In the genomic region with DNA sequence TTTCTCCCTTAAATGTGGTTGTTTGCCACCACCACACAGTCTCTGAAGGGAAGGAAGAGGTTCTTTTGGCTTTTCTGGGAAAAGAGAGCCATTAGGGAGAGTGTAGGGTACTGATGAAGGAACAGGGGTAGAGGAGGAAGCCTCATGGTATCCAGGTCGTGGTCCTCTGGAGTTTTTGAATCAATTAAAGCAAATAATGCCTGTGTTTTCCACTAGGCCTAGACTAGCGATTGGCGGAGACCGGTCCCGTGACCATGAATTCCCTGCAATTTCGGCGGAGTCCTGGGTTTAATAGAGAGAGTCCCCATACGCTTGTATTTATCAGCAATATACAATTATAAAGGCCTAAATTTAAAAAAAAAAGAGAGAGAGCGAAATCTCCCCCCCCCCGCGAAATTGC, we compare ENCODE assay signal across 9 mouse cellular contexts. TPM values are rescaled to one million over a fixed set of nuclear protein-coding genes. Genes with fewer than 3 reads are reported as not detected.
DNase-seq lines count a peak whose midpoint lies in the region; ATAC-seq and TF ChIP-seq lines count a peak whose summit lies in the region.
"Had no signal": no experiment of that assay in that cellular context is flagged by ENCODE, and none has a peak within 500 bp of the region (broad histone marks: within the 10 kb centered on the region; RNA-seq: fewer than 3 reads in every experiment).

No protein-coding gene starts in this region.

- no peaks in the 10 kb centered on the region for H3K9me3 ChIP-seq in heart, embryonic 14.5 days (ENCODE audit: control insufficient read depth, low read length)
- no peaks in the 10 kb centered on the region for H3K9me3 ChIP-seq in embryonic facial prominence, embryonic 10.5 days
- no peaks in the 10 kb centered on the region for H3K9me3 ChIP-seq in kidney, embryonic 14.5 days (ENCODE audit: control insufficient read depth, low read length)
- no peaks in the 10 kb centered on the region for H3K9me3 ChIP-seq in neural tube, embryonic 14.5 days (ENCODE audit: control insufficient read depth, low read length)
- H3K9me3 ChIP-seq: megakaryocyte, embryonic 14.5 days had no signal

- H3K4me3 ChIP-seq in heart, embryonic 14.5 days (ENCODE audit: control insufficient read depth in 1 of 2, insufficient read depth in 1 of 2, low read depth in 1 of 2, low read length in 2 of 2): peak overlapping the region in 1 of 2 experiments; percentile 40; a peak in 2 of 4 replicates
- H3K4me3 ChIP-seq in embryonic facial prominence, embryonic 10.5 days: peak overlapping the region; percentile 59
- H3K4me3 ChIP-seq in kidney, embryonic 14.5 days (ENCODE audit: low read length): peak overlapping the region; percentile 94
- peak overlapping the region; percentile 91 for H3K4me3 ChIP-seq in neural tube, embryonic 14.5 days (ENCODE audit: low read depth, low read length)
- no peak overlapping the region for H3K4me3 ChIP-seq in layer of hippocampus, adult 2 months

- no peak for ATAC-seq in heart, embryonic 14.5 days (ENCODE audit: insufficient number of reproducible peaks, insufficient read depth, low FRiP score, low read depth)
- ATAC-seq in kidney, embryonic 14.5 days (ENCODE audit: low FRiP score, low TSS enrichment): no peak
- ATAC-seq in neural tube, embryonic 14.5 days (ENCODE audit: low read depth): peak; percentile 47; the same call in 1 of the 2 replicates

- H3K36me3 ChIP-seq in heart, embryonic 14.5 days (ENCODE audit: control insufficient read depth, insufficient read depth, low read length): no peaks in the 10 kb centered on the region
- no peaks in the 10 kb centered on the region for H3K36me3 ChIP-seq in embryonic facial prominence, embryonic 10.5 days (replicated peaks)
- peaks cover 16% of the 10 kb centered on the region; the same call in 1 of the 2 replicates for H3K36me3 ChIP-seq in kidney, embryonic 14.5 days (ENCODE audit: control insufficient read depth, insufficient read depth, low read length)
- H3K36me3 ChIP-seq in neural tube, embryonic 14.5 days (ENCODE audit: control insufficient read depth, insufficient read depth, low read length): peaks cover 6% of the 10 kb centered on the region

- 28% methylated on average over 11 of the region's 11 CpGs for WGBS in heart, embryonic 14.5 days
- 2% methylated on average over 11 of the region's 11 CpGs for WGBS in embryonic facial prominence, embryonic 10.5 days
- WGBS in kidney, embryonic 14.5 days: 4% methylated on average over 11 of the region's 11 CpGs
- 2% methylated on average over 11 of the region's 11 CpGs for WGBS in neural tube, embryonic 14.5 days

- peaks cover 91% of the 10 kb centered on the region for H3K27me3 ChIP-seq in heart, embryonic 14.5 days (ENCODE audit: control insufficient read depth, insufficient read depth, low read length)
- H3K27me3 ChIP-seq in embryonic facial prominence, embryonic 10.5 days (replicated peaks; ENCODE audit: low read depth, poor library complexity, severe bottlenecking): peaks cover 100% of the 10 kb centered on the region
- H3K27me3 ChIP-seq in kidney, embryonic 14.5 days (ENCODE audit: control insufficient read depth, insufficient read depth, low read length): no peaks in the 10 kb centered on the region
- no peaks in the 10 kb centered on the region for H3K27me3 ChIP-seq in neural tube, embryonic 14.5 days (ENCODE audit: control insufficient read depth, insufficient read depth, low read length)

- TF ChIP-seq CTCF in layer of hippocampus, adult 2 months (conservative IDR thresholded peaks at IDR 0.05): no peak

- peak overlapping the region in 1 of 2 experiments; percentile 65; a peak in 1 of 4 replicates for H3K27ac ChIP-seq in heart, embryonic 14.5 days (replicated peaks in 1 of 2; ENCODE audit: control insufficient read depth in 1 of 2, insufficient read depth in 1 of 2, low read depth in 2 of 2, low read length in 2 of 2)
- H3K27ac ChIP-seq in embryonic facial prominence, embryonic 10.5 days (replicated peaks): peak overlapping the region; percentile 86
- H3K27ac ChIP-seq in kidney, embryonic 14.5 days (ENCODE audit: low read depth, low read length): peak overlapping the region; percentile 99
- peak overlapping the region; percentile 100 for H3K27ac ChIP-seq in neural tube, embryonic 14.5 days (ENCODE audit: low read depth, low read length)
- H3K27ac ChIP-seq in layer of hippocampus, adult 2 months: no peak overlapping the region

- peak overlapping the region; percentile 63 for H3K4me2 ChIP-seq in heart, embryonic 14.5 days (ENCODE audit: low read length)
- peak overlapping the region; percentile 91 for H3K4me2 ChIP-seq in kidney, embryonic 14.5 days (replicated peaks; ENCODE audit: low read depth, low read length)
- H3K4me2 ChIP-seq in neural tube, embryonic 14.5 days (ENCODE audit: low read depth, low read length): peak overlapping the region; percentile 97

- peaks cover 0 to 3% of the 10 kb centered on the region in 2 experiments; a peak in 2 of 4 replicates for H3K4me1 ChIP-seq in heart, embryonic 14.5 days (ENCODE audit: control insufficient read depth in 2 of 2, insufficient read depth in 2 of 2, low read length in 2 of 2)
- H3K4me1 ChIP-seq in embryonic facial prominence, embryonic 10.5 days: peaks cover 19% of the 10 kb centered on the region
- peaks cover 51% of the 10 kb centered on the region for H3K4me1 ChIP-seq in kidney, embryonic 14.5 days (ENCODE audit: control insufficient read depth, insufficient read depth, low read length)
- H3K4me1 ChIP-seq in neural tube, embryonic 14.5 days (ENCODE audit: control insufficient read depth, insufficient read depth, low read length): peaks cover 51% of the 10 kb centered on the region

- no peak for DNase-seq in heart, postnatal 36 days
- DNase-seq in embryonic facial prominence, embryonic 10.5 days (ENCODE audit: low spot score): peak; percentile 59
- DNase-seq in left cerebral cortex, postnatal 10 days (ENCODE audit: extremely low spot score in 1 of 2, low spot score in 2 of 2): no peak
- DNase-seq in layer of hippocampus, adult 2 months (ENCODE audit: low spot score in 2 of 2): no peak
- no peak for DNase-seq in cerebellum, adult 18-20 months

- peak overlapping the region; percentile 62 for H3K9ac ChIP-seq in heart, embryonic 14.5 days (ENCODE audit: low read length)
- peak overlapping the region; percentile 100 for H3K9ac ChIP-seq in kidney, embryonic 14.5 days (ENCODE audit: low read depth, low read length)
- peak overlapping the region; percentile 100 for H3K9ac ChIP-seq in neural tube, embryonic 14.5 days (replicated peaks; ENCODE audit: low read depth, low read length)

- intact Hi-C loops in heart, postnatal 36 days (cut with DNase I): no loop called here
- intact Hi-C loops in left cerebral cortex, postnatal 10 days (cut with DNase I): loop anchor here (5.0 to 10.0 kb wide), 2 partner anchors 59 to 177 kb away; a partner anchor contains a TSS

RNA-seq across cellular contexts. Expression of a gene that starts 1.0 kb away (rescaled TPM):
- 2.0 and 2.9 TPM in 2 replicates for polyA plus RNA-seq in heart, embryonic 14.5 days (2014; fragmentation: Nextera tagmentation; extraction: Ambion mirVana)
- total RNA-seq in heart, postnatal 36 days (2021): 1 to 10 TPM in 1 of 2 experiments, under 1 TPM in 1; 0.51 to 1.1 TPM
- polyA plus RNA-seq in embryonic facial prominence, embryonic 10.5 days (2016; fragmentation: Nextera tagmentation; extraction: Ambion mirVana): 5.8 and 17.0 TPM in 2 replicates
- polyA plus RNA-seq in kidney, embryonic 14.5 days (2014; fragmentation: Nextera tagmentation; extraction: Ambion mirVana): 49.9 and 67.2 TPM in 2 replicates
- polyA plus RNA-seq in neural tube, embryonic 14.5 days (2014; fragmentation: Nextera tagmentation; extraction: Ambion mirVana): 45.2 and 48.5 TPM in 2 replicates
- total RNA-seq in left cerebral cortex, postnatal 10 days (2021): not detected
- not detected for total RNA-seq in layer of hippocampus, adult 2 months (2021)

RNA-seq across cellular contexts. Expression of a gene that starts 14.2 kb away (rescaled TPM):
- polyA plus RNA-seq in heart, embryonic 14.5 days (2014; fragmentation: Nextera tagmentation; extraction: Ambion mirVana): 0.09 TPM in 1 of 2 replicates, not detected in the other
- total RNA-seq in heart, postnatal 36 days (2021): not detected
- polyA plus RNA-seq in embryonic facial prominence, embryonic 10.5 days (2016; fragmentation: Nextera tagmentation; extraction: Ambion mirVana): 1.2 and 7.1 TPM in 2 replicates
- polyA plus RNA-seq in kidney, embryonic 14.5 days (2014; fragmentation: Nextera tagmentation; extraction: Ambion mirVana): 0.27 and 0.37 TPM in 2 replicates
- 0.62 and 0.96 TPM in 2 replicates for polyA plus RNA-seq in neural tube, embryonic 14.5 days (2014; fragmentation: Nextera tagmentation; extraction: Ambion mirVana)
- not detected for total RNA-seq in left cerebral cortex, postnatal 10 days (2021)
- not detected for total RNA-seq in layer of hippocampus, adult 2 months (2021)

RNA-seq across cellular contexts. Expression of a gene that starts 28.2 kb away (rescaled TPM):
- 0.31 and 0.43 TPM in 2 replicates for polyA plus RNA-seq in heart, embryonic 14.5 days (2014; fragmentation: Nextera tagmentation; extraction: Ambion mirVana)
- under 1 TPM; 0.42 to 0.68 TPM for total RNA-seq in heart, postnatal 36 days (2021)
- 0.69 and 3.4 TPM in 2 replicates for polyA plus RNA-seq in embryonic facial prominence, embryonic 10.5 days (2016; fragmentation: Nextera tagmentation; extraction: Ambion mirVana)
- polyA plus RNA-seq in kidney, embryonic 14.5 days (2014; fragmentation: Nextera tagmentation; extraction: Ambion mirVana): 8.2 and 8.6 TPM in 2 replicates
- 13.5 and 13.9 TPM in 2 replicates for polyA plus RNA-seq in neural tube, embryonic 14.5 days (2014; fragmentation: Nextera tagmentation; extraction: Ambion mirVana)
- total RNA-seq in left cerebral cortex, postnatal 10 days (2021): not detected
- not detected for total RNA-seq in layer of hippocampus, adult 2 months (2021)

RNA-seq across cellular contexts. Expression of a gene that starts 33.2 kb away (rescaled TPM):
- polyA plus RNA-seq in heart, embryonic 14.5 days (2014; fragmentation: Nextera tagmentation; extraction: Ambion mirVana): 0.09 and 0.15 TPM in 2 replicates
- total RNA-seq in heart, postnatal 36 days (2021): under 1 TPM; 0.51 to 0.53 TPM
- 0.09 and 0.23 TPM in 2 replicates for polyA plus RNA-seq in embryonic facial prominence, embryonic 10.5 days (2016; fragmentation: Nextera tagmentation; extraction: Ambion mirVana)
- 4.2 and 8.6 TPM in 2 replicates for polyA plus RNA-seq in kidney, embryonic 14.5 days (2014; fragmentation: Nextera tagmentation; extraction: Ambion mirVana)
- polyA plus RNA-seq in neural tube, embryonic 14.5 days (2014; fragmentation: Nextera tagmentation; extraction: Ambion mirVana): 3.4 and 4.1 TPM in 2 replicates
- not detected for total RNA-seq in left cerebral cortex, postnatal 10 days (2021)
- total RNA-seq in layer of hippocampus, adult 2 months (2021): not detected

RNA-seq across cellular contexts. Expression of a gene that starts 48.2 kb away (rescaled TPM):
- polyA plus RNA-seq in heart, embryonic 14.5 days (2014; fragmentation: Nextera tagmentation; extraction: Ambion mirVana): 0.27 TPM in 1 of 2 replicates, not detected in the other
- under 1 TPM; 0.19 to 0.22 TPM for total RNA-seq in heart, postnatal 36 days (2021)
- 0.07 and 0.28 TPM in 2 replicates for polyA plus RNA-seq in embryonic facial prominence, embryonic 10.5 days (2016; fragmentation: Nextera tagmentation; extraction: Ambion mirVana)
- 22.1 and 24.3 TPM in 2 replicates for polyA plus RNA-seq in kidney, embryonic 14.5 days (2014; fragmentation: Nextera tagmentation; extraction: Ambion mirVana)
- polyA plus RNA-seq in neural tube, embryonic 14.5 days (2014; fragmentation: Nextera tagmentation; extraction: Ambion mirVana): 49.1 and 52.4 TPM in 2 replicates
- total RNA-seq in left cerebral cortex, postnatal 10 days (2021): not detected
- total RNA-seq in layer of hippocampus, adult 2 months (2021): not detected
